Mouse (Mus musculus) monocyte, adult 5-6 weeks (primary cell): ENCODE results near the gene Hyal3. TPM values are rescaled to one million over a fixed set of nuclear protein-coding genes. Genes with fewer than 3 reads are reported as not detected.
A peak's percentile ranks its signal among the peaks of the same experiment; 100 is the strongest.
"Not testable (repeated sequence)": the region's sequence is repeated elsewhere in the genome, so short reads cannot be mapped to it uniquely, and the experiment has no call there.

Experiments used
- ATAC-seq: fragments of 153-309, 156-312 bp; replicated peaks from 2 replicates; pipeline ENCODE4 v1.8.0; 2017; ENCODE audit warnings: mild to moderate bottlenecking; ENCODE audit not compliant: low TSS enrichment, insufficient number of reproducible peaks, severe bottlenecking, poor library complexity, low FRiP score
- total RNA-seq: library from RNA; stranded (forward); fragments of 200-1000, 200-491, 200-594 nt; gene quantifications from 3 replicates; pipeline ENCODE4 v1.2.3, GENCODE M21; 2017

The Hyal3 gene
- total RNA-seq, 1 experiment from 2014 or later = not detected

- ATAC-seq = peak; percentile 73
Observed at GRCm38 (mm10) chr9:107568331-107569261, 12.0 kb upstream of the Hyal3 start.

DNA sequence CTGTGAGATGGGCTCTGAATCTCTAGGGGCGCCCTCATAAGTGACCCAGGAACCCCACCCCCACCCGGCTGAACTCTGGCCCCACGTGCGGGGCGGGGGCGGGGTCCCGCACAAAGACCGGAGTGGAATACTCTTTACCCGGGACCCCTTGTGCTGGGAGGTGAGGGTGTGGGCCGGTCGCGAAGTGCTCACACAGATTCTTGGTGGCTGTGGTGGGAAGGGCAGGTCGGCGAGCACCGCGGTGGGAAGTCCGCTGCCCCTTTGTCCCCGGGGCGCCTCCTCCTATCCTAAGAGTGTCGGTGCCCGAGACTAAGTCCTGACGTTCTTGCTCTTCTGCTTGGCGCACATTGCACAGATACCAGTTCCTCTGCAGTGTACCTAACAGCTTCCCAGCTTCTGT, 11.3 kb upstream of the Hyal3 start:
- ATAC-seq = no peak

GRCm38 (mm10) chr9:107570016-107570415, 10.6 kb upstream of the Hyal3 start:
- ATAC-seq = no peak

DNA sequence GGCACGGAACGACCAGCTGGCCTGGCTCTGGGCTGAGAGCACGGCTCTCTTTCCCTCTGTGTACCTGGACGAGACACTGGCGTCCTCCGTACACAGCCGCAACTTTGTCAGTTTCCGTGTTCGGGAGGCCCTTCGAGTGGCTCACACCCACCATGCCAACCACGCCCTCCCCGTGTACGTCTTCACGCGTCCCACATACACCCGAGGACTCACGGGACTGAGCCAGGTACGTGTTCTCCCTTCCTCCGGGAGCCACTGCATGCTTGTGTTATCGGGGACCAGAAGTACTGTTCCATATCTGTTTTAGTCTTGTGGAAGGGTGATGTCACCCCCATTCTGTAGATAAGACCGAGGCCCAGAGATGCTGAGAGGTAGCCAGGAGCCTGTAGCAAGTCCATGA, 9.8 kb upstream of the Hyal3 start:
- ATAC-seq = no peak

GRCm38 (mm10) chr9:107571534-107572326, 8.9 kb upstream of the Hyal3 start:
- no peak for ATAC-seq

DNA sequence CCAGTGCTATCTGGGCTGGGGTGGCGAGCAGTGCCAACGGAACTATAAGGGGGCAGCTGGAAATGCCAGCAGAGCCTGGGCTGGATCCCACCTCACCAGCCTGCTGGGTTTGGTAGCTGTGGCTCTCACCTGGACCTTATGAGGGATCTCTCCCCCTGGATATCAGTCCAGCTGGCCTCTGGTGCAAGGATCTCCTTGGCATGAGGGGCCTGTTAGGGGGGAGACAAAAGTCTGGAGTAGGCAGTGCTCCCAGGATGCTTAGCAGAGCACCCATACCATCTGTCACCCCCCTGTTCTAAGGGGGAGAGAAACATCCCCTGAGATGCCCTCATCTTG, 8.3 kb upstream of the Hyal3 start:
- no peak for ATAC-seq

- not testable (repeated sequence) for ATAC-seq
Observed at GRCm38 (mm10) chr9:107573774-107574173, 6.8 kb upstream of the Hyal3 start.

- ATAC-seq = no peak
Observed at GRCm38 (mm10) chr9:107575579-107576356, 4.8 kb upstream of the Hyal3 start.

GRCm38 (mm10) chr9:107576357-107577107, 4.1 kb upstream of the Hyal3 start, which contains the start of gene Hyal1:
Gene Hyal1, plus strand, starts transcription at chr9:107576927.
- ATAC-seq = no peak

DNA sequence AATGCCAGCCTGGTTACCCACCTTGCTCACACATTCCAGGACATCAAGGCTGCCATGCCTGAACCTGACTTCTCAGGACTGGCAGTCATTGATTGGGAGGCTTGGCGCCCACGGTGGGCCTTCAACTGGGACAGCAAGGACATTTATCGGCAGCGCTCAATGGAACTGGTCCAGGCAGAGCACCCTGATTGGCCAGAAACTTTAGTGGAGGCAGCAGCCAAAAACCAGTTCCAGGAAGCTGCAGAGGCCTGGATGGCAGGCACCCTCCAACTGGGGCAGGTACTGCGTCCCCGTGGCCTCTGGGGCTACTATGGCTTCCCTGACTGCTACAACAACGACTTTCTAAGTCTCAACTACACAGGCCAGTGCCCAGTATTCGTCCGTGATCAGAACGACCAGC, 2.7 kb upstream of the Hyal3 start:
- no peak for ATAC-seq

DNA sequence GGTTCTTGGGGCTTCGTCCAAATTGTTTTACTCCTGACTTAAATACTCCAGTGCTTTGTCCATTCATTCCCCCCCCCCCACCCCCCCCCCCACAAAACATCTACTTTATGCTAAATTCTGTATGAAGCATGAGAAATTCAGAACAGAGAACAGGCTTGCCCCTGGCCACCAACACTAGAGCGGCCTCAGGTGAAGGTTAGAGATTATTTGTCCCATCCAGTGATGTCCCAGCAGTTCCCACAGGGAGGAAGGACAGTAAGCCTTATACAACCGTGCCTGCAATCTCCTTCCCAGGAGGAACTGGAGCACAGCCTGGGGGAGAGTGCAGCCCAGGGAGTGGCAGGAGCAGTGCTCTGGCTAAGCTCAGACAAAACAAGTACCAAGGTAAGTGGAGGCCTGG, 2.0 kb upstream of the Hyal3 start, which contains the start of gene Naa80:
Gene Naa80 (plus strand): TSS at position 301 of the 400 bp plus-strand sequence.
- no peak for ATAC-seq

GRCm38 (mm10) chr9:107579023-107579900, 1.4 kb upstream of the Hyal3 start:
- ATAC-seq = no peak

DNA sequence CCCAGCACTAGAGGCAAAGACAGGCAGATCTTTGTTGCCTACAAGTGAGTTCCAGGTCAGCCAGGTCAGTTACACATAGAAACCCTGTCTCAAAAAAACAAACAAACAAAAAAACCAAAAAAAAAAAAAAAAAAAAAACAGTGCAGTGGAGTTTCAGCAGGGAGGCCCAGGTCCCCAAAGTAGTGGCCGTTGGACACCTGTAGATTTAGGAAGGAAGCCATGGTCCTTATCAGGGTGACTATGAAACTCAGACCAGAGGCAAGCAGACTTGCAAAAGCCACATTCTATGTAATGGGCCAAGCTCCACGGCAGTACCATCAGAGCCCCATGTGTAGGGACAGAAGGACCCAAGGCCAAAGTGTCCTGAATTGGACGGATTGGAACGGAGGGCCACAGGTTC, 966 bp downstream of the Hyal3 start:
- ATAC-seq = no peak

- ATAC-seq = no peak
Observed at GRCm38 (mm10) chr9:107582509-107583062, 2.0 kb downstream of the Hyal3 start.

DNA sequence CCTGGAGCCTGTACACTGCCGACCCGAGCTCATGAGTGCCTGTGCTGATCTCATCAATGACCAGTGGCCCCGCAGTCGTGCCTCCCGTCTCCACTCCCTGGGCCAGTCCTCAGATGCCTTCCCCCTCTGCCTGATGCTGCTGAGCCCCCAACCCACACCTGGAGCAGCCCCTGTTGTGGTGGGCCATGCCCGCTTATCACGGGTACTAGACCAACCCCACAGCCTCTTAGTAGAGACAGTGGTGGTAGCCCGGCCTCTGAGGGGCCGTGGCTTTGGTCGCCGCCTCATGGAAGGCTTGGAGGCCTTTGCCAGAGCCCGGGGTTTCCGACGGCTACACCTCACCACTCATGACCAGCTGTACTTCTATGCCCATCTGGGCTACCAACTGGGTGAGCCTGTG, 2.6 kb downstream of the Hyal3 start:
- no peak for ATAC-seq

- ATAC-seq = no peak
Observed at GRCm38 (mm10) chr9:107586504-107586903, 5.9 kb downstream of the Hyal3 start.
